Mouse (Mus musculus) lung, adult 18-20 months (tissue): ENCODE data around the gene Rab25.
A peak's percentile ranks its signal among the peaks of the same experiment; 100 is the strongest.

Source experiments
- DNase-seq, 2 experiments: peaks; one replicate each; pipeline ENCODE4 v3.0.0; 2022; ENCODE audit warnings: mixed read lengths in 2 of 2

The Rab25 gene

DNA sequence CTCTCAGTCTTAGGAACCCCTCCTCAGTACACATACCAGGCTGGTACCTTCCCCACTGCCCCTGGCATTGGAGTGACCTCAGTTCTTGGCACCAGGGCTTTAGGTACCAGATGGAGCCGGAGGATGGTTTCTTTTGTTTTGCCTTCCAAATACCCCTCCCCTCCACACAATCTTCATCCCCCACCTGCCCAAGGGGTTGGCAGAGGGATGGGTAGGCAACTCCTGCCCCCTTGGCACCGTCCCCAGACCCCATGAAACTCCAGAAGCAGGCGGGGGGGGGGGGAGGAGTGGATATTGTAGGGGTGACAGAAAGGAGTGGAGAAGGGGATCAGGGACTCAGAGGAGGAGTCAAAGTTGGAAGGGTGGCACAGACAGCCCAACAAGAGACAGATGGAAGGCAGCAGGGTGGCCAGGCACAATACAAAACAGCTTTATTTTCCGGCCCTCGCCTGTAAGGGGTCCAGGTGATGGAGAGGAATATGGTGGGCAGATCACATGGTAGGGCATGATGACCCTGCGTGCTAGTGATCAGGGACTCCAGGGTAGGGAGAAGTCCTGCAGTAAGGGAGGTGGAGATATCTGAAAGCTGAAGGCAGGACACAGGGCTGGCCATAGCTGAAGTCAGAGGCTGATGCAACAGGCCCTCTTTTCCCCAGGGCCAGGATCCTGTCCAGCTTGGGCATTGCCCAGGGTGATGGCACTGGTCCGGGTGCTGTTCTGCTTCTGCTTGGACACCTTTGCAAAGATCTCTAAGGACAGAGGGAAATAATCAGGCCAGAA lies 6.3 kb downstream of the Rab25 start:
- no peak for DNase-seq

DNA sequence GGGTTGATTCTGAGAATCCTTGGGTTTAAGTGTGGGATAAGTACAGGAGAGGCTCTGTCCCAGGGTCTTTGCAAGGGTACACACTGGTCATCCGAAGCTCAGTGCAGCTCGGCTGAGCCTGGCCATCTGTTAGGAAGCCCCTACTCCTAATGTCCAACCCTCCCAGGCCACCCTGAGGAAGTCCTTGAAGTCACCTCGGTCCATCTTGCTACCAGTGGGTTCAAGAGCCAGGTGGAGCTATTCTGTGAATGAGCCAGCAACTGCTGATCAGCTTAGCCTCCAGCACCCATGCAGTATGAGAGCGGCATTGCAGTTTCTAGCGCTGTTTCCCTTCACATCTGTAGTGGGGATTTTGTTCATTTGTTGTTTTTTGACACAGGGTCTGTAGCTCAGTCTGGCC lies 8.0 kb downstream of the Rab25 start:
- DNase-seq = no peak

GRCm38 (mm10) chr3:88539397-88539796 lies 8.7 kb downstream of the Rab25 start:
- no peak for DNase-seq

DNA sequence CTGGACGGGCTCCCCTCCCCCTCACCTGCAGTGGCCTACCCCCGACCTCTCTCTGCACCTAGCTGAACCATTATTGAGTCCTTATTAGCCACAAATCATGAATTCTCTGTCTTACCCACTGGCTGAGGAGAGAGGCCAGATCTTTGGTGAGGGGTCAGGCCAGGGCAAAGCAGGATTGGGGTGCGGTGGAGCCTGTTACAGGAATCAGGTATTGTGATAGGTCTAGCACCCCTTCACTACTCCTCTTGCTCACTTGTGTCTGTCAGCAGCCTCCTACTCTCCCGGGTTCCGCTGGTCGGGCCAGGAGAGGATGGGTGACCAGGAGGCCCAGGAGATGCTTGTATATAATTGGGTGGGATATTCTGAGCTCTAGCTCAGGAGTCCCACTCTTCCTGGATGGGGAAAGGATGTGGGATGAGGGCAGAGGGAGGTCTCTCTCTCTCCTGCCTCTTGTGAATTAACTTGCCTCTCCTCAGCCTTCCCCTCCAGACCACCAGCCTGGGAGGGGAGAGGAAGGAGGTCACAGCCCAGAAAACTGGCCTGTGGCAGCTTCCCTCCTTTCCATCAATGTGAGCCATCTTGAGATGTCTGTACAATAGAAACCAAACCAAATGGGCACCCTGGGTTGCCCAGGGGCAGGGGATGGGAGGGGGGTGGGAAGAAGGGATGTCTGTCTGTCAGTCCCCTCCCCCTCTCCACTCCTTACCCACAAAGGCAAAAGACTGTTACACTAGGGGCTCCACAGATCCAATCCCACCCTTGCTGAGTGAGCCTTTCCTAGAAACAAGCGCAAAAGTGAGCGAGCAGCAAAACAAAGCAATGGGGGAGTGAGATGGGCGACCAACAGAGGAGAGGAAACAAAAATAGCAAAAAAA lies 9.6 kb downstream of the Rab25 start:
- DNase-seq = no peak

DNA sequence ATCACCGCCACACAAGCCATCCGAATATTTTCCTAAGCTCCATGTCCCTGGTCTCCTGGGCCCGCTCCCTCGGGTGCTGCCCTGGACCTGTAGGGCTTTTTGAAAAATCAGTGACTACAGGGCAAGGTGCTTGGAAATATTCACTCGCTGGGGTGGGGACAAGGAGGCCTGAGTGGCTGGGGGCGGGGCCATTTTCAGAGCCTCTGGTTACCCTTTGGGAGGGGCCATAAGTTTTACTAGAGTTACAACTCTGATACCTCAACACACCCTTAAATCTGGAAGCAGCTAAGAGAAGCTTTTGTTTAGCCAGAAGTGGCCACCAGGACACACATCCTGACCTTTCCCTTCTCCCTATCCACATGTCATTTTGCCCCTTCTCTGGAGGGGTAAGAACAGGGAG lies 11.0 kb downstream of the Rab25 start:
- DNase-seq = peak; percentile 49 to 60

DNA sequence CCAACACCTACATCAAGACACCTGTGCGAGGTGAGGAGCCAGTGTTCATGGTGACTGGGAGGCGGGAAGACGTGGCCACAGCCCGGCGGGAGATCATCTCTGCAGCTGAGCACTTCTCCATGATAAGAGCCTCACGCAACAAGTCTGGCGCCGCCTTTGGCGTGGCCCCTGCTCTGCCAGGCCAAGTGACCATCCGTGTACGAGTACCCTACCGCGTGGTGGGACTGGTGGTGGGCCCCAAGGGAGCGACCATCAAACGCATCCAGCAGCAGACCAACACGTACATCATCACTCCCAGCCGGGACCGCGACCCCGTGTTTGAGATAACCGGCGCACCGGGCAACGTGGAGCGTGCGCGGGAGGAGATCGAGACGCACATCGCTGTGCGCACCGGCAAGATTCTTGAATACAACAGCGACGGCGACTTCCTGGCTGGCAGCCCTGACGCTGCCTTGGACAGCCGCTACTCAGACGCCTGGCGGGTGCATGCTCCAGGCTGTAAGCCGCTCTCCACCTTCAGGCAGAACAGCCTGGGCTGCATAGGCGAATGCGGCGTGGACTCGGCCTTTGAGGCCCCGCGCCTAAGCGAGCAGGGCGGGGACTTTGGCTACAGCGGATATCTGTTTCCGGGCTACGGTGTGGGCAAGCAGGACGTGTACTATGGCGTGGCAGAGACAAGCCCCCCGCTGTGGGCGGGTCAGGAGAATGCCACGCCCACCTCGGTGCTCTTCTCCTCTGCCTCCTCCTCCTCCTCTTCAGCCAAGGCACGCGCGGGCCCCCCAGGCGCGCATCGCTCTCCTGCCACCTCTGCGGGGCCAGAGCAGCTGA lies 11.8 kb downstream of the Rab25 start:
- DNase-seq = peak; percentile 86 to 90

- DNase-seq = no peak
Measured at GRCm38 (mm10) chr3:88535527-88535926, 12.6 kb downstream of the Rab25 start.

GRCm38 (mm10) chr3:88535005-88535404 lies 13.1 kb downstream of the Rab25 start:
- no peak for DNase-seq

GRCm38 (mm10) chr3:88533706-88534105 lies 14.4 kb downstream of the Rab25 start:
- no peak for DNase-seq

DNA sequence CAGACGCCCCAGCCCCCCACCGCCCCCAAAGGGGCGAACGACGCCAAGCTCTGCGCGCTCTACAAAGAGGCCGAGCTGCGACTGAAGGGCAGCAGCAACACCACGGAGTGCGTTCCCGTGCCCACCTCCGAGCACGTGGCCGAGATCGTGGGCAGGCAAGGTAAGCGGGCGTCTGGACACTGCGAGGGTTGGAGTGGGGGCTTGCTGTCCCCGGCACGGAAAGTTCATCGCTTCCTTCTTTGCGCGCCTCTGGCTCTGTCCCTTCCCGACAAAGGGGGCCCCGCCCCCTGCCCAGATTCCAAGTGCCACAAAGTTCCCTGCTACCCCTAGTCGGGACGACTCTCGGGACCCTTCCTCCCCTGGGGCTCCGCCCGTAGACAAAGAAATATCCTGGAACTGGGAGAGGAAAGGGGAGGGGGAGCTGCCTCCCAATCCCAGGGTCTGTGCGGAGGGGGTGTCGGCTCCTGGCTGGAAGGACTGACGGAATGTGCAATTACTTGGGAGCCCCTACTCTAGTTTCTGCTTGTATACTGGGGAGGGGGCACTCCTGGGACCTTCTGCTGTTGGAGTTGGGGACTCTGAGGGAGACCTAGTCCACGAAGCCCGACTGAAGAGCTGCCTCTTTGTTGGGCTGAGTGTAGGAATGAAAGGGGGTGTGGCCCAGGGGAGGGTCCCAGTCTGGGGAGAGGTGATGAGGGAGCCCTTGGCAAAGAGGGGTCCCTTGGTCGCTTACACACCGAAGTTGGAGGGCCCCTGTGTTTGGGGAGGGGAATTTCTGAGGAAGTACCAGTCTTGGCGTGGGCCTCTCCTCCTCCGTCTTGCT lies 15.2 kb downstream of the Rab25 start:
- DNase-seq = no peak

GRCm38 (mm10) chr3:88532299-88532674 lies 15.8 kb downstream of the Rab25 start, which contains the start of gene Mex3a:
Gene Mex3a, plus strand, starts transcription at chr3:88532395.
- no peak for DNase-seq

DNA sequence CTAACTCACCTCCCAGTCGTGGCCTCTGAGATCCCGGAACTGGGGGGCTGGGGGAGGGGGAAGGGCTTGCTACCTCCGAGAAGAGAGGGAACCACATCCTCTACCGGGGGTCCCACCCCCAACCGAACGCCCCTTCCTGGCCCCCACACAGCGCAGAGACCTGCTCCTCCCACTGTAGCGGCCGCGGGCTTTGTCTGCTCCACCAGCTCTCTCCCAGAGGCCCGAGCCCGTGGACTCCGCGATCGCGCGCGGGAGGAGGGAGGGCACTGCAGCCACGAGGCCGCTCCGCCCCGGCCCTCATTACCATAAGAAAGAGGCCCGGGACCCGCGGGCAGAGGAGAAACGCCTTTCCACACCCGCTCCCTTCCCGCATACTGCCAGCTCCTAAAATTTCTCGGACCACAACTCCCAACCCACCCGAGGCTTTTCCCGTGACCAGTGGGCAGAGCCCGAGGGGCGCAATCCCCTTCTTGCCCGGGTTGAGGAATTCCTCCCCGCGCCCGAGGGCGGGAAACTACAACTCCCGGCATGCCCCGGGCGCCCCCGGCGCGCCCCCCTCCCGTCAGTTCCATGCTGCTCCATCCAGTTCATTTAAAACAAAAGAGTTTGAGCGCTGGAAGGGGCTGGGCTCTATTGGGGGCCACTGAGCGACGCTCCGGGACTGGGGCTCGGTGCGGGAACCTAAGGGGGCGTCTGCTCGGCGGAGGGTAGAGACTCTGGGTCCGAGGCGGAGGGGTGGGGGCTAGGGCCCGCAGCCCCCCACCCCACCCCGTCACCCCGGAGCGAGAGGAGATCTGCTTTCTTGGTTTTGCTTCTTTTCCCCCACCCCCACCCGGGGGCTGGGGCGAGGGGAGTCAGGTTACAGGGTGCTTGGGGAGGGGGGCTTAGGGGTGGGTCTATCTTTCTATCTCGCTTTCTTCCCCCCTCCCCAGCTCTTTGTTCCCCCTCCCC lies 16.5 kb downstream of the Rab25 start:
- peak; percentile 84 to 86 for DNase-seq

DNA sequence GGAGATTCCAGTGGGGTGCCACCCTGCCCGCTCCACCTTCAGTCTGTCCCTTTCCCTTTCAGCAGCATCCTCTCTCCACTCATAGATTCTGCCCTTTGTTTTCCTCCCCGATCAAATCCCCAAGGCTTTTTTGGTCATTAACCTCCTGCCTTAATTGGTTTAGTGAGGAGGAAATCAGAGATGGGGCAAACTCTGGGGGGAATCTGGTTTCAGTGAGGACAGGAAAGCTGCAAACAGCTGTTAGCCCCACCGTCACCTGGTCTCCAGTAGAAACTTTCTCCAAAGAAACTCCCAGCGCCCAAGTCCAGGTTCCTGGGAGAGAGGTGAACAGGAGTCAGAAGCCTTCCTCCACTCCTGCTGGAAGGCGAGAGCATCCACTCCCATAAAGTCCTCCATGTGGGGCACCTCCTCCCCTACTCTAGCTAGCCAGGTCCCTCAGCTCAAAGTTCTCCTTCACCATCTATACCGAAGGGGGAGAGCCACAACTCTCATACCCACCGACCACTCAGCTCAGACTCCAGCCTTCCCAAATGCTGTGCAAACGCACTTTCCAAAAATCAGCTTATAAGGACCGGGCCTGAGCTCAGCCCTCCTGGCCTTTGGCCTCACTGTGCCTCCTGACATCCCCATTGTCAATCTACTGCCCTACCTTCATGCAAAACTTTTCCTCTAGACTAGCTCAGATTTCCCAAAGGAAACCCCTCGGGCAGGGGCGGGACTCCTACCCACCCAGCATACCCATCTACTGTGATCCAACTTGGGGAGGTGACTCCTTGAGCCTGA lies 17.8 kb downstream of the Rab25 start:
- DNase-seq = no peak

- DNase-seq = no peak
Measured at GRCm38 (mm10) chr3:88529204-88530000, 18.7 kb downstream of the Rab25 start.

- no peak for DNase-seq
Measured at GRCm38 (mm10) chr3:88528646-88529045, 19.5 kb downstream of the Rab25 start.

DNA sequence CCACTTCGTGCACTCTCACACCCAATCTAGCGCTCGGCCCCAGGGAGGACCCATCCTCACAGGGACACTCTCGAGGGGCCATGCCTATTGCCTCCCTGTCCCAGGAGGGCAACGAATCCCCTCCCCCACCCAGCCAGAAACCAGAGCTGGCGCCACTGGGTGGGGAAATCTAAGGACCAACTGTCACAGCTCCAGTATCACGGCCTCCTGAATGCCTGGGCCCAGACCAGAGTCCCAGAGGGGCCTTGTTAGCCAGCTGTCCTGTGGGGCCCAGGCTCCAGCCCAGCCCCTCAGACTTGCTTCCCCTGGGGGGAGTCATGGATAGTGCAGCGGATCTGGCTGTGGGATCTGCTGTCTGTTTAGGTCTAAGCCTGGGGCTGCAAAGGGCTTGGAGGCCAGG lies 20.5 kb downstream of the Rab25 start:
- no peak for DNase-seq

DNA sequence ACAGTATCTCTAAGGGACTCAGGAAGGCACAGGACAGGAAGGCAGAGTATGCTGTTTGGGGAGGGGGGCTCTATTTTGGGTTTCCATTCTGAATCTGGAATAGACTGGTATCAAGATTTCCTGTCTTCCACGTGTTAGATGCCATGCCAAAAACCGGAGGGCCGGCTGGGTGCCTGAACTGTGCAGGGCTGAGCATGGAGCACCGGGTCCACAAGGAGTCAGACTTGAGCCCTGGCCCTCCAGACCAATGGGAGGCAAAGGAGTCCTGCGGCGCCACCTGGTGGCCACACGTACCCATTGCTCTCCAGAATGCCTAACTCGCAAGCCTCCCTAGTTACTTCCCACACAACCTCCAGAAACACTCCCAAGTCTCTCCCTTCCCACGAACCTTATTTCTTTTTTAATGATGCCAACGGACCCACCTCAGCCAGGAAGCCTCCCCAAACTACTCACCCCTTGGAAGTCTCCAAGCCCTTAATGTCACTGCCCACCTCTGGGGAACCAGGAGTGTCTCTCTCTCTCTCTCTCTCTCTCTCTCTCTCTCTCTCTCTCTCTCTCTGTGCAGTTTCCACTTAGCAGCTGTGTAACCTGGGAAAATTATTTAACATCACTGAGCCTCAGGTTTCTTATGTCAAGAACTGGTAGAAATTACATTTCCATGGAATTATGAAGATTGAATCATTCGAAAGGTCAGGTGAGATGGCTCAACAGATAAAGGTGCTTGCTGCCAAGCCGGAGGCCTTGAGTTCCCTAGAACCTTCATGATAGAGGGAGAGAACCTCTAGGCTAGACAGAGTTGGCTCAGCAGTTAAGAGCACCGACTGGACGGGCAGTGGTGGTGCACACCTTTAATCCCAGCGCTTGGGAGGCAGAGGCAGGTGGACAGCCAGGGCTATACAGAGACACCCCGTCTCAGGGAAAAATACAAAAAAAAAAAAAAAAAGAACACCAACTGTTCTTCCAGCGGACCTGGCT lies 21.7 kb downstream of the Rab25 start:
- DNase-seq = peak; percentile 85 to 90

DNA sequence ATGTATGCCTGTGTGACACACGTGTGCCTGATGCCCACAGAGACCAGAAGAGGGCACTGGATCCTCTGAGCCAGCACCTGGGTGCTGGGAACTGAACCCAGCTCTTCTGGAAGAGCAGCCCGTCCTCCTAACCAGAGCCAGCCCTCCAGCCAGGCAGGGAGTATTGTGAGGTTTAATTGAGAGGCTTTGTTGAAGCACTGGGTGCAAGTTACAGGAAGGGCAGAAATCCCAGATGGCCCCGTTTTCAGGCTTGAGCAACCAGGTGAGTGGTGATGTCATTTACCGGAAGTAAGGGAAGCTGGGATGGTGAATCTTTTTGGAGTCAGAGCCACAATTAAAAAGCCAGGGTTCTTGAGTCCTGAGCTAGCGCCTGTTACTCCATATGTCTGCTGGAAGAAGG lies 23.1 kb downstream of the Rab25 start:
- DNase-seq = no peak
